In the genomic region with DNA sequence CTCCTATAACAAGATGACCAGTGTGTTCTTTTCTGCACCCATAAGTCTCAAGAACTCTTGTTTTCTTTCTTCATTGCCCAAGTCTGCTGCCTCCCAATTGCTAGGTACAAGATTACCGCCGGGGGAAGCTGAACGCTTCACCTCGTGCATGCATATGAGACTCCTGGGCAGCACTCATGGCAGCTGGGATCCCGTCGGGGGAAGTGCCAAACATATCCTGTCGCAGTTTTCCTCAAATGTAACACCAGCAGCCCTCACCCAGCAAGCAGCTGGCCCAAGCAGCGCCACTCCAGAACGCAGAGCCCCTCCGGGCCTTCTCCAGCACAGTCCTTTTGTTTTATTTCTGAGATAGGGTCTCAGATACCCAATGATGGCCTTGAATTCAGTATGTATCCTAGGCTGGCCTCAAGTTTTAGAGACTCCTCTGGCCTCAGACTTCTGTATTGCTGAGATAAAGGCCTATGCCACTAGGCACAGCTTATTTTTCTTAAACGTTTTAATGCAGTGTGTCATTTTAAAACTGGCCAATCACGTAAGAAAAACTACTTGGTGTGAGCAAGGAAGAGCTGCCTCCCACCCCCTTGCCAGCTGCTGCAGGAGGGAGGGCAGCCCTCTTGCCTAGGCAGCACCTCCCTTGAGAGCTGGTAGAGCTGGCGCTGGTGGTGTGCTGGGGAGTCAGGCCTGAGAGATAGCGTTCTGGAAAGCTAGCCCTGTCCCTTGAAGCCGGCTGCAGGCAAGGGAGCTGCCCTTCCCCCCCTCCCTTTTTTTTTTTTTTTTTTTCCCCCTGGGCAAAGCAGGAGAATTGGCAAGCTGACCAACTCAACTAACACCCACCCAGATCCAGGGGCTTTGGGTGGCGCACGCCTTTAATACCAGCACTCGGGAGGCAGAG, we compare ENCODE assay signal across 12 mouse cellular contexts. TPM values are rescaled to one million over a fixed set of nuclear protein-coding genes. Genes with fewer than 3 reads are reported as not detected.
DNase-seq lines count a peak whose midpoint lies in the region; TF ChIP-seq lines count a peak whose summit lies in the region.
"Had no signal": no experiment of that assay in that cellular context is flagged by ENCODE, and none has a peak within 500 bp of the region (broad histone marks: within the 10 kb centered on the region; RNA-seq: fewer than 3 reads in every experiment).

No protein-coding gene starts in this region.

- TF ChIP-seq CTCF in gastrocnemius, adult 2 months (IDR thresholded peaks at IDR 0.05) = no peak

- no peak overlapping the region for H3K27ac ChIP-seq in gastrocnemius, adult 2 months
- H3K27ac ChIP-seq: hindbrain, embryonic 10.5 days; kidney, postnatal 0 days; macrophage had no signal

- no peak overlapping the region for H3K4me3 ChIP-seq in gastrocnemius, adult 2 months
- H3K4me3 ChIP-seq: hindbrain, embryonic 10.5 days had no signal

- intact Hi-C loops in gastrocnemius, adult 2 months (cut with DNase I) = no loop called here

- peak; percentile 28 for DNase-seq in gastrocnemius, adult 2 months
- DNase-seq in gastrocnemius, adult 8-10 months (ENCODE audit: low spot score in 2 of 2) = no peak
- peak; percentile 26 to 54 for DNase-seq in spleen, postnatal 10 days (ENCODE audit: low spot score in 2 of 2)
- no peak for DNase-seq in spleen, adult 18-20 months
- DNase-seq in liver = peak; percentile 47
- DNase-seq in thymus, postnatal 4 days = peak; percentile 51
- no peak for DNase-seq in cerebellum, adult 8-10 months
- DNase-seq in retina, postnatal 1 day = no peak

RNA-seq across cellular contexts. Expression of gene Cct8l1, which starts 16.6 kb away (rescaled TPM):
- total RNA-seq in gastrocnemius, adult 2 months (2021) = under 1 TPM in 1 of 2 experiments, not detected in 1; 0.14 TPM
- total RNA-seq in gastrocnemius, adult 8-10 months (2022) = under 1 TPM in 2 of 4 experiments, not detected in 2; 0.17 to 0.29 TPM
- total RNA-seq: left cerebral cortex, postnatal 14 days had no signal

RNA-seq across cellular contexts. Expression of gene Kmt2c, which starts 33.9 kb away (rescaled TPM):
- 10 to 100 TPM; 41.6 to 42.3 TPM for total RNA-seq in gastrocnemius, adult 2 months (2021)
- 10 to 100 TPM; 36.8 to 51.8 (median 38.1) TPM for total RNA-seq in gastrocnemius, adult 8-10 months (2022)

Comparison
In these comparisons a context has a peak if more than half of its experiments do, and no peak if none do; other contexts are left out.
1. DNase-seq: peak in gastrocnemius, adult 2 months (single experiment), spleen, postnatal 10 days (2 of 2), liver (single experiment) and thymus, postnatal 4 days (single experiment); none in gastrocnemius, adult 8-10 months (0 of 2), spleen, adult 18-20 months (0 of 2), cerebellum, adult 8-10 months (single experiment) and retina, postnatal 1 day (single experiment).